Mouse (Mus musculus) layer of hippocampus, postnatal 36 days (tissue): ENCODE measurements around the gene Nub1. TPM values are rescaled to one million over a fixed set of nuclear protein-coding genes. Genes with fewer than 3 reads are reported as not detected.
A peak's percentile ranks its signal among the peaks of the same experiment; 100 is the strongest.

ENCODE experiments used
- DNase-seq, 2 experiments: peaks; one replicate each; pipeline ENCODE4 v3.0.0; 2022
- total RNA-seq, 2 experiments: library from RNA; stranded (reverse); gene quantifications; 2 replicates each; pipeline ENCODE4 v1.2.3; 2021

The Nub1 gene
- total RNA-seq, 2 experiments from 2014 or later = 63.3 to 65.9 TPM

GRCm38 (mm10) chr5:24701271-24701670, 15.9 kb downstream of the Nub1 start:
- DNase-seq = no peak

DNA sequence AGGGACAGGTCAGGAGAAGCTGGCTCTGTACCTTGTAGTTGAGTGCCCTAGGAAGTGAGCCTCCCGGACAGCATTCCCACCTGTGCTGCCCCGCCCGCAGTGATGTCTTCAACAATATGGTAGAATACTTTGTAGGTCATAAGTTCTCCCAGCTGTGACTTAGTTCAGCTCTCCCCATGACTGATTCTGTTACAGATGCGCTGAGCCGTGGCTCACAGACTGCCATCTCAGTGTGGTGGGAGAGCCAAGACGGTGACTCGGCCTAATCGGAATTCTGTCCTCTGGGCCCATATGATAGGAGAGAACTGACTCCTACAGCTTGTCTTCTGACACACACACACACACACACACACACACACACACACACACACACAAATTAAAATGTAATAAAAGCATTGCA, 19.3 kb downstream of the Nub1 start:
- DNase-seq = no peak

DNA sequence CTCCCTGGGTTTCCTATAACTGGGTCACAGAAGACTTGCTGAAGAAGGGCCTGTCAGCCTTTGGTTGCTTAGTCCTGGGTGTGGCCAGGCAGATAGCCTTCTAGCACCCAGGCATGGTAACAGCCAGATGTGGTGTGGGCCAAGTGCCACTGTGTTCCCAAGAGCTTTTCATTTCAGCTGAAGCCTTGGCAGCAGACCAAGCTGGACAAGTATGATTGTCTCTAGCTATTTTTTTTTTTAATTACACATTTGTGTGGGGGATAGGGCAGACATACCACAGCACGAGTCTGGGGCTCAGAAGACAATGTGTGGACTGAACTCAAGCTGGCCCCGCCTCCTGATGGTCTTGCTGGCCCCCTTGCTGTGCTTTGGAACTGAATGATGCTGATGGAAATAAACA, 24.6 kb downstream of the Nub1 start:
- no peak for DNase-seq

DNA sequence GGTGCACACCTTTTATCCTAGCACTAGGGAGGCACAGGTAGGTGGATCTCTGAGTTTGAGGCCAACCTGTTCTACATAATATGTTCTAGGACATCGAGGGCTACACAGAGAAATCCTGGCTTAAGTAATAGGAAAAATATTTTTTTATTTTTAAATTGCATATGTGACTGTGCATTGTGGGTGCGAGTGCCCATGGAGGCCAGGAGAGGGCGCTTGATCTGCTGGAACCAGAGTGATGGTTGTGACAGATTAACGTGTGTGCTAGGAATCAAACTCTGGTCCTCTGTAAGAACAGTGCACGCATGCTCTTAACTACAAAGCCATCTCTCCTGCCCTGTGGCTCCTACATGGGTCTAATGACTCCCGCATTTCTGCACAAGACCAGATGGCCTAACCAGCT, 26.3 kb downstream of the Nub1 start:
- no peak for DNase-seq

GRCm38 (mm10) chr5:24713199-24713598, 27.9 kb downstream of the Nub1 start:
- DNase-seq = peak; percentile 23 to 40

GRCm38 (mm10) chr5:24713987-24714386, 28.7 kb downstream of the Nub1 start:
- DNase-seq = no peak

- no peak for DNase-seq
These were observed 32.7 kb downstream of the Nub1 start for GRCm38 (mm10) chr5:24718076-24718475.

DNA sequence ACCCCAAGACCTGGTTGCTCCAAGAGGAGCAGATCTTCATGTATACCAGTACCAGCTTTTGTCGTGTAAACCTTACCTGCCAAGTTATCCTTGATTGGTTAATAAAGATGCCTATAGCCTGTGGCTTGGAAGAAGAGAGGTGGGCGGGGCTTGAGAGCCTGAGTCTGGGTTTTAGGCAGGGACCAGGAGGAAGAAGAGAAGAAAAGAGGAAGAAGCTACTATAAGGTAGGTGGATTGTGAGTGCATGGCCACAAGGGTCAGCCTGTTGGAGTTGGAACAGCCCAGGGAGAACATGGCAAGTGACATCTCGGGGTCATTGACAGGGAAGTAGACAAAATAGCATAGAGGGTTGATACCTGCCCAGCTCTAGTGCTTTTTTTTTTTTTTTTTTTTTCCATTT, 34.5 kb downstream of the Nub1 start:
- no peak for DNase-seq

- DNase-seq = no peak
These were observed 38.4 kb downstream of the Nub1 start for GRCm38 (mm10) chr5:24723527-24724269.

- DNase-seq = no peak
These were observed 38.9 kb downstream of the Nub1 start for GRCm38 (mm10) chr5:24724270-24724634.

DNA sequence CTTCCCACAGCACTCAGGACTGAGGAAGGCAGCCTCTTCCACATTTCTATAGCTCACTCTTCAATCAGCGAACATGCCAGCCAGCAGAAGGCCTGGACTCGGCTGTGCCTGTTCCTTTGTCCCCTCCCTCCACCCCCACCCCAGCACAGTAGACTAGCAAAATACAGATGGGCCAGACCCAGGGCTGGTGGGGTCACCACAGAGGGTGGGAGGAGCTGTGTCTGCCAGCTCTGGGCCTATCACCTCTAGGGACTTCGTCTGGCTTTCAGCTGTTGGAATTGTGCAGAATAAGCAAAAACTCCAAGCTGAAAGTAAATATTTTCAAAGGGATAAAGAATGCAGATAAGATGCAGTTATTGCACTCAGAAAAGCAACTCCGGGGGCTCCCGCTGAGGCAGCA, 39.5 kb downstream of the Nub1 start:
- DNase-seq = no peak

DNA sequence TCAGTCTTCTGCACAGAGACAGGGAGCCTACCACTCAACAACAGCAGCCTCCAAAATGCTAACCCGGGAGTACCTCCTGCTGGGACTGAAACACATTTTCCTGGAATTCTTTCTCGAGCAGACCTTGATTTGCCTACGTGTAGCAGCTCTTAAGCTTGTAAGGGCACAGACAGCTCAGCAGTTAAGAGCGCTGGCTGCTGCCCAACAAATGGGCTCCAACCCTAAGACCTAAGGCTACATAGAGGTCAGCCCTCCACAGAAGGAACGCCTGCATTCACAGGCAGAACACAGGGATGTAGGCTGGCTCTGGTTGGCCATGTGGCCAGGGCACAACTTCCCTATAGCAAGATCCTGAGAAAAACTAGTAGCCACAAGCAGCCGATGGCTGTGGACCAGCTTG, 40.6 kb downstream of the Nub1 start:
- no peak for DNase-seq

DNA sequence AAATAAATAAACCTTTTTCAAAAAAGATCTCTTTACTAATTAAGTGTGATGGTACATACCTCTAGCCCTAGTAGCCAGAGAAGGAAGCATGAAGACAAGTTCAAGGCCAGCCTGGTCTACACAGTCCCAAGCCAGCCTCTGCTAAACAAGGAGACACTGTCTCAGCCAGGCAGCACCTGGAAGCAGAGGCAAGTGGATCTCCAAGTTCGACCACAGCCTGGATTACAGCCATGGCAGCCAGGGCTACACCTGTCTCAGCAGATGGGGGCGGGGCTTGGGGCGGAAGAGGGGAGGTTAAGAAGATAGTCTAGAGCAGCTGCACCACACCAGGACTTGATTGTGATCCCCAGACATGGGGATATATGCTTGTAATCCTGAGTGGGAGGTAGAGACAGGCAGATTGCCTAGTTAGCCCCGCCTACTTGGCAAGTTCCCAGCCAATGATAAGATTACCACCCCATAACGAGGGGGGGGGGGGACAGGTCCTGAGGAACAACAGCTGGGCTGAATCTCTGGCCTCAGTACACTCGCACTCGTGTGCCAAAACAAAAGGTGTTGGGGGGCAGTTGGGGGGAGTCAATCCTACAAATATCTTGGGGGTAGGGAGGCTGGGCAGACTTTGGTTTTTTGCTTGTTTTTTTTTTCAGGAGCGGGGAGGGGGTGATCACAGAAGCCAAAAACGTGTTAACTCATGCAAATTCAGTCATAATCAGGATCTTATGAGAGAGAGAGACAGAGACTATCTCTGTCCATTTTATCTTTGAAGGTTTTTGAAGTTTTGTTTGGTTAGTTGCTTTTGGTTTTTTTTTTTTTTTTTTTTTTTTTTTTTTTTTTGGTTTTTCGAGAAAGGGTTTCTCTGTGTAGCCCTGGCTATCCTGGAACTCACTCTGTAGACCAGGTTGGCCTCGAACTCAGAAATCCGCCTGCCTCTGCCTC, 41.8 kb downstream of the Nub1 start:
- no peak for DNase-seq

DNA sequence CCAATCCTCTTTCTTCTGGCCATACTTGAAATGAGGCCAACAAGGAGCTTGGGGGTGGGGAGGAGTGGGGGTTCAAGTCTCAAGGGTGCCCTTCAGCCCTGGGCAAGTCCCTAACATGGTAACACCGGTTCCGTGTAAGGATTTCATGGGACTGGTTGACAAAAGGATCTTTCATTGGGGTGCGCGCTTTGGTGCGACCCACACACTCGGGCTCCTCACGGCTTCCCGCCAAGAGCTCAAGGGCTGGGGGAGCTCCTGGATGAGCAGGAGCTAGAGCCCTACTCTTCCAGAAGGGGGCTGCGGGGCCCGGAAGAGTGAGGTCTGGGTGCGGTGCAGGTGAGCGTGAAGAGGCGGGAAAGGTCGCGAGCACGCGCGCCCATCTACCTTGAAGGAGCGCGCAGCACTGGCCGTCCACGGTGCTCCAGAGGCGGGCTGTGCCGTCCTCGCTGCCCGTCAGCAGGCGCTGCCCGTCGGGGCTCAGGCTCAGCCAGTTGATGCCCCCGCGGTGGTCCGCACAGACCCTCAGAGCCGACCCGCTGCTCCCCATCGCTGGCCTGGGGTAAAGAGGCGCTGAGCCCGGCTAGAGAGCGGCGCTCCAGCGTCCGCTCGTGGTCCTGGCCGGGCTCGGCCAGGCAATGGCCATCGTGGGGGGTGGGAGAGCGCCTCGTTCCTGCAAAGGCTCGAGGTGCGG, 44.6 kb downstream of the Nub1 start:
- no peak for DNase-seq

- no peak for DNase-seq
These were observed 45.1 kb downstream of the Nub1 start, which contains the start of gene Wdr86 for GRCm38 (mm10) chr5:24730488-24730871. Gene Wdr86, minus strand, starts transcription at chr5:24730727.

DNA sequence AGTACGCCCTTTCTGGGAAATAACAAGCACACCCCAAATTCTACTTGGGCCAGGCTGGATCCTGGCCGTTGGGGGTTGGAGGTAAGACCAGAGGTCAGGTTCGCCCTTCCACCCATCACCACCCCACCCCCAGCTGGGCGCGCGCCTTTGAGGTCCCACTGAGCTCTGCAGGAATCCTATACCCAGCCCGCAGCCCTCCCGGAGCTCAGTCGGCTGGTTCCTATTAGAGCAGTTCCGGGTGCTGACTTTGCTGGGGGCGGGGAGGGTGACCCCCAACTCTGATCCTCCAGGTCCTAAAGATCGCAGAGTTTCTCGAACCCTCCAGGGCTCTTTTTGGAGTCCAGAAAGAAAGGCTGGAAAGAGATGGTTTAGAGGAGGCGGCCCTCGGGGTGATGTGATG, 45.7 kb downstream of the Nub1 start:
- DNase-seq = no peak

DNA sequence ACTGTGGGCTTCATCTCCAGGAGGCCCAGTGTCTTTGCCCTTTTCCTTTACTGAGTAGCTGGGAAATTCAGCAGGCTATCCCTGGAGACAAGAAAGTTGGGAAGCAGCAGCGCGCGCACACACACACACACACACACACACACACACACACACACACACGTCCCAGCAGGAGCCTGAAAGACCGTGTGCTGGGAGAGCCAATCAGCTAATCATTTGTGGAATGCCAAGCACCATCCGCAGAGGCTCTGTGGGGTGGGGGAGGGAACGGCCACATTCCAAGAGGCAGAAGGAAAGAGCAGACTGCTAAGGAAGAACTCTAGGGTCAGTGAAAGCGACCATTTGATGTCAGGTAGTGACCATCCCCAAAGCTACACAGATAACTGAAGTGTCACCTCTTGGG, 47.8 kb downstream of the Nub1 start:
- no peak for DNase-seq

- DNase-seq = no peak
These were observed 48.6 kb downstream of the Nub1 start for GRCm38 (mm10) chr5:24733771-24734426.

DNA sequence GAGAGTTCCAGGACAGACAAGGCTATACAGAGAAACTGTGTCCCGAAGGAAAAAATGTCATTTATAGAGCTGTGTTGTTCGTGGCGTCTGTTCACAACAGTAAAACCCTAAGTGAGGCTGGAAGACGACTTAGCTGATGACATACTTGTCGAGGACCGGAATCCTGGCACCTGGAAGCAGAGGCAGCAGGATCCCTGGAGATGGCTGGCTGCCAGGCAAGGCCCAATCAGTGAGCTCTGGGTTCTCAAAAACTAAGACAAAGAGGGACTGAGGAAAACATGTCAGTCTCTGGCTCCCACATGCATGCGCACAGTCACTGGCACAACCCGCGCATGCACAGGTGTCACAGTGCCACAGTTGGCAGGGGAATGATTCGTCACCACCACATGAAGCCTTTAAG, 52.3 kb downstream of the Nub1 start:
- no peak for DNase-seq

- no peak for DNase-seq
These were observed 53.2 kb downstream of the Nub1 start for GRCm38 (mm10) chr5:24738517-24738916.

GRCm38 (mm10) chr5:24739141-24739753, 53.9 kb downstream of the Nub1 start:
- DNase-seq = peak; percentile 27 to 36
